8 mouse cellular contexts compared by ENCODE assay signal in genomic region chr19:20390455-20390994, GRCm38 (mm10). TPM values are rescaled to one million over a fixed set of nuclear protein-coding genes. Genes with fewer than 3 reads are reported as not detected.
DNase-seq lines count a peak whose midpoint lies in the region; ATAC-seq and TF ChIP-seq lines count a peak whose summit lies in the region.

TSS of gene Anxa1 (minus strand) at chr19:20390944.

- H3K79me2 ChIP-seq in macrophage (ENCODE audit: inconsistent target), result peaks cover 49% of the 10 kb centered on the region

- peak; percentile 60 to 69 for DNase-seq in spleen, postnatal 36 days (ENCODE audit: low spot score in 2 of 2)
- DNase-seq in spleen, postnatal 14 days (ENCODE audit: low spot score in 2 of 2), result no peak
- DNase-seq in gastrocnemius, adult 2 months, result peak; percentile 49
- DNase-seq in left cerebral cortex, postnatal 36 days (ENCODE audit: low spot score in 2 of 2), result no peak
- DNase-seq in cerebellum, adult 11-12 months, result no peak
- DNase-seq in right cerebral cortex, postnatal 4 days, result no peak

- no peaks in the 10 kb centered on the region for H3K9me3 ChIP-seq in intestine, postnatal 0 days (ENCODE audit: control insufficient read depth)

- H3K27me3 ChIP-seq in intestine, postnatal 0 days (replicated peaks; ENCODE audit: control insufficient read depth, insufficient read depth, low read length), result no peaks in the 10 kb centered on the region

- WGBS in intestine, postnatal 0 days, result 25% methylated on average over 5 of the region's 5 CpGs
- WGBS in macrophage (ENCODE audit: missing documents), result 0% methylated on average over 5 of the region's 5 CpGs

- no peaks in the 10 kb centered on the region for H3K4me1 ChIP-seq in intestine, postnatal 0 days (replicated peaks; ENCODE audit: control insufficient read depth, insufficient read depth, low read length)

- peak within 1 kb of the TSS; percentile 82 for H3K27ac ChIP-seq in gastrocnemius, adult 2 months
- no peak within 1 kb of the TSS for H3K27ac ChIP-seq in intestine, postnatal 0 days (ENCODE audit: low read depth, low read length)
- H3K27ac ChIP-seq in macrophage, result peak within 1 kb of the TSS; percentile 83

- peak within 1 kb of the TSS; percentile 71 for H3K4me3 ChIP-seq in gastrocnemius, adult 2 months
- H3K4me3 ChIP-seq in intestine, postnatal 0 days (ENCODE audit: low read depth, low read length), result peak within 1 kb of the TSS; percentile 23
- peak within 1 kb of the TSS; percentile 72 for H3K4me3 ChIP-seq in macrophage (ENCODE audit: inconsistent target)

- H3K4me2 ChIP-seq in intestine, postnatal 0 days (replicated peaks; ENCODE audit: low read depth), result peak within 1 kb of the TSS; percentile 35

- no peak for TF ChIP-seq CTCF in gastrocnemius, adult 2 months (IDR thresholded peaks at IDR 0.05)
- TF ChIP-seq CTCF in intestine, postnatal 0 days (IDR thresholded peaks at IDR 0.05; ENCODE audit: low read depth), result no peak

- H3K36me3 ChIP-seq in intestine, postnatal 0 days (ENCODE audit: control insufficient read depth, insufficient read depth), result no peaks in the 10 kb centered on the region
- 0 out of 2 replicates have a peak, but pooled peaks cover 4% of the 10 kb centered on the region for H3K36me3 ChIP-seq in macrophage (ENCODE audit: inconsistent target)

- no peak for ATAC-seq in intestine, postnatal 0 days

- H3K9ac ChIP-seq in intestine, postnatal 0 days (ENCODE audit: low read depth, low read length), result no peak within 1 kb of the TSS

- intact Hi-C loops in gastrocnemius, adult 2 months (cut with DNase I), result no loop called here
- intact Hi-C loops in left cerebral cortex, postnatal 36 days (cut with DNase I), result no loop called here

RNA-seq across cellular contexts. Expression of gene Anxa1, which starts in this region (rescaled TPM):
- total RNA-seq in gastrocnemius, adult 2 months (2021), result 10 to 100 TPM; 12.0 to 19.1 TPM
- 46.5 and 48.9 TPM in 2 replicates for polyA plus RNA-seq in intestine, postnatal 0 days (2015; fragmentation: Nextera tagmentation; extraction: Ambion mirVana)
- 1,000 to 10,000 TPM in 1 of 26 experiments, 100 to 1,000 TPM in 19, 10 to 100 TPM in 6; 77.8 to 1,070 (median 425) TPM for total RNA-seq in macrophage (2018; cell fraction: chromatin; rRNA removed)
- total RNA-seq in macrophage (2018; cell fraction: cytosol; rRNA removed), result 100 to 1,000 TPM; 223 to 803 (median 487) TPM
- total RNA-seq in macrophage (2018; cell fraction: nucleus; rRNA removed), result 100 to 1,000 TPM in 23 of 26 experiments, 10 to 100 TPM in 3; 82.2 to 750 (median 270) TPM
- 406 to 1,005 TPM (median 588 TPM) in 3 replicates for polyA plus RNA-seq in macrophage (2018)
- total RNA-seq in left cerebral cortex, postnatal 36 days (2021), result 1 to 10 TPM; 1.1 to 2.3 TPM

Comparison
In these comparisons a context has a peak if more than half of its experiments do, and no peak if none do; other contexts are left out.
1. DNase-seq: peak in spleen, postnatal 36 days (2 of 2) and gastrocnemius, adult 2 months (single experiment); none in spleen, postnatal 14 days (0 of 2), left cerebral cortex, postnatal 36 days (0 of 2), cerebellum, adult 11-12 months (single experiment) and right cerebral cortex, postnatal 4 days (single experiment).
2. Peak in every context shown above with its lines, with median percentiles within 50 percentile points of each other: H3K4me3 ChIP-seq.